Mouse (Mus musculus) macrophage (primary cell): ENCODE data around the gene Adamts14. TPM values are rescaled to one million over a fixed set of nuclear protein-coding genes. Genes with fewer than 3 reads are reported as not detected.

Source experiments
- H3K27ac ChIP-seq: fragments of 350-480 bp; formaldehyde crosslinking; 2 replicates; pipeline ENCODE4 v1.9.0; 2021
- H3K36me3 ChIP-seq: fragments of 350-480 bp; formaldehyde crosslinking; 2 replicates; pipeline ENCODE4 v1.9.0; 2021; ENCODE audit errors: inconsistent target
- H3K4me3 ChIP-seq: fragments of 350-480 bp; formaldehyde crosslinking; 2 replicates; pipeline ENCODE4 v1.9.0; 2021; ENCODE audit errors: inconsistent target
- H3K79me2 ChIP-seq: fragments of 350-480 bp; formaldehyde crosslinking; 2 replicates; pipeline ENCODE4 v1.9.0; 2021; ENCODE audit errors: inconsistent target
- WGBS: methylation state at CpG from one replicate; pipeline ENCODE4 v1.1.7; 2026; ENCODE audit warnings: inconsistent platforms; ENCODE audit not compliant: missing documents; 5-methylcytosine and 5-hydroxymethylcytosine counted together
- polyA plus RNA-seq: library from polyadenylated mRNA; stranded (reverse); fragments of 250-400 nt; gene quantifications from 3 replicates; pipeline ENCODE4 v1.2.4, GENCODE M21; 2018; ENCODE audit warnings: inconsistent platforms

Gene Adamts14
- polyA plus RNA-seq, 1 experiment from 2014 or later: 0.06 TPM

- Histone ChIP-seq H3K27ac (no peak overlapping the region), H3K4me3 (no peak overlapping the region), H3K79me2 (no peaks in the 10 kb centered on the region), H3K36me3 (no peaks in the 10 kb centered on the region)
- 53% methylated on average over 2 of the region's 2 CpGs for WGBS
Observed at GRCm38 (mm10) chr10:61290016-61290415, 16.8 kb upstream of the Adamts14 start.

DNA sequence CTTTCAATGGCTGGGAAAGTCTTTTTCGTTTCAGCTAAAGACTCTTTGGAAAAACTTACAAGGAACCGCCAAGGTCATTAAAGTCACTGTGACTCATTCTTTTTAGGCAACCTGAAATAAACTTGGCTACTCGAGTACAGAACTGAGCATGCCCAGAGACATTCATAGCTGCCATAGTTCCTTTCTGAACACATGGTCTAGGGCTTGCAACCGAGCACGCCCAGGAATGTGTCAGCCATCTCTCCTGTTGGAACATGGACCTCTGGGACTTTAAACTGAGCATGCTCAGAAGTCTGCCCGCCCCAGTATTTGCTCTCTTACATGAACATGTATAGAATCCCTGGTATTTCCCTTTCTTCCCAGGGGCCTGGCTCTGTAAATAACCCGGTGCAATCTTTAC, 13.0 kb upstream of the Adamts14 start:
- no peaks in the 10 kb centered on the region for H3K36me3 ChIP-seq
- no peak overlapping the region for H3K4me3 ChIP-seq
- WGBS: 86% methylated on average over 7 of the region's 7 CpGs
- H3K27ac ChIP-seq: no peak overlapping the region
- no peaks in the 10 kb centered on the region for H3K79me2 ChIP-seq

DNA sequence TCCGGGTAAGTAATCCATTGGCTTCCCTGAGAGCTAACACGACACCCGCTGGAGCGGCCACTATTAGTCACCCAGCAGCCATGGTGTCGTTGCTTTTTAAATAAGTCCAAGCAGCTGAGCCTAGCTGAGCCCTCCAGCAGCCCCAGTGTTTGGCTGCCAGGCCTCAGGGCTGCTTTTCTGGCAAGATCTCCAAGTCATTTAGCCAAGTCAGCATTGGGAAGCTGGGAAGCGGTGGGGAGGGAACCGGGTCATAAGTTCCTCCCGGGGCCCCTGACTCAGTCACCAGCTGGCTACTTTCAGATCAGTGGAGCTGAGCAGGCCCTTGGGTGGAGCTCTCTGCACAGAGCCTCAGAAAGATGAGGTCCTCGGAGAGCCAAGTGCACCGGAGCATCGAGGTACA, 12.0 kb upstream of the Adamts14 start:
- no peaks in the 10 kb centered on the region for H3K79me2 ChIP-seq
- no peak overlapping the region for H3K27ac ChIP-seq
- H3K4me3 ChIP-seq: no peak overlapping the region
- WGBS: 84% methylated on average over 11 of the region's 11 CpGs
- H3K36me3 ChIP-seq: no peaks in the 10 kb centered on the region

DNA sequence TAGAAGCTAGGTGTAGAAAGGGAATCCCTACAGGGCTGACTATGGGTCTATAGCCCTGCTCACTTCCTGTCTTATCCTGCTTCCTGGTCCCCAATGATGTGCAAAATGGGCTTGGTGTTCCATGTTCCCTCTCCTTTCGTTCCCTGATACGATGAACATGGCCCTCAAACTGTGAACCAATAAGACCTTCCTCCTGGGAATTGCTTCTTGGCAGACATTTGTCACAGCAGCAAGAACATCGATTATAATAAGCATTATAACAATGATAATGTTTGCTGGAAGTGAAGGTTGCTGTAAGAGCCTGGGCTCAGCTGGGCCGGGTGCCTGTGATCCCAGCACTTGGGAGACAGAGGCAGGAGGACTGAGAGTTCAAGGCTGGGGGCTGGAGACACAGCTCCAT, 11.1 kb upstream of the Adamts14 start:
- WGBS: 97% methylated on average over 4 of the region's 4 CpGs
- Histone ChIP-seq H3K79me2 (no peaks in the 10 kb centered on the region), H3K36me3 (no peaks in the 10 kb centered on the region), H3K27ac (no peak overlapping the region), H3K4me3 (no peak overlapping the region)

DNA sequence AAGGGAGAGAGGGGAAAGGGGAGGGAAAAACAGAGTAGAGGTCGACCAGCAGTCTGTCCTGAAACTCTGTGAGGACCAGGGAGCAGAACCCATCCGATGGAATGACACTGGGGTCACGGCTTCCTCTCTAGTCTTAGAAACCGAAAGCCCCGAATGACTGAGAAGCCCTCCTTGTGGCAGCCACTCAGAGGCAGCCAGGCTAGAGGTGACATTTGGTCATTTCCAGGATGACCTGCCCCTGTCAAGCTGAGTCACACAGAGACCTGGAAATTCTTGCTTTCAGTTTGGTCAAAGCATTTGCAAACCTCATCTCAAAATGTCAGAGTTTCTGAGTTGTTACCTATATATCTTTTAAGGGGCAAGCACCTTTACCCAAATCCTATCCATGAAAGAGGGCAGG, 7.9 kb upstream of the Adamts14 start:
- Histone ChIP-seq H3K27ac (no peak overlapping the region), H3K36me3 (no peaks in the 10 kb centered on the region), H3K4me3 (no peak overlapping the region), H3K79me2 (no peaks in the 10 kb centered on the region)
- WGBS: 82% methylated on average over 5 of the region's 5 CpGs

DNA sequence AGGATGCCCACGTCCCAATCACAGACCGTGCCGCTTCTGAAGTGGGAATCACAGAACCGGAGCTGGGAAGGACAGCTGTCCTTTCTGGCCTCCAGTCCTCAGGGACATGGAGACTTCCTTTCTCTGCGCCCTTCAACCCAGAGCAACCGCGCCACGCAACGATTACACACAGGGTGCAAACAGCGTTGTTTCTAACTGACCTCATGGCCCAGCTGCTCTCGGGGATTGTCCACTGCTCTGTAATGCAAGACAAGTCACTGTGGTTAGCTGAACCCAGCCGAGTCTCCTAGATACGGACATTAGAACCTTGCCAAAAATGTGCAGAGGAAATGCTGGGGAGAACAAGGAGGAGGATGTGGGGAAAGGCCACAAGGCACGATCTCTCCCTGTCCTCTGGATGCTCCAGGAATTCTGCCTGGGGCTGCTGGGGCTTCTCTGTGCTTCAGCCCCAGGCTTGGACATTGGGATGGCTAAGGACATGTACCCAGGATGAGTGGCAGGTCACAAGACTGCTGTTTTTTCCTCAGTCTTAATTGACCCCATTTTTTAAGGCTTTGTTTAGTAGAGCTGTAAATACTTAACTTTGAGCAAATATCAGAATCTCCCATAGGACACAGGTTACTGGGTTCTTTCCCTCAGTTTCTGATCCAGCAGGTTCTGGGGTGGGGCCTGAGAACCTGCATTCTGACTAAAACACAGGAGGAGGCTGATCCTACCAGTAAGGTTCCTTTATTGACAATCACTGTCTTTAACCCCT, 4.9 kb upstream of the Adamts14 start:
- H3K36me3 ChIP-seq: no peaks in the 10 kb centered on the region
- no peak overlapping the region for H3K27ac ChIP-seq
- H3K4me3 ChIP-seq: no peak overlapping the region
- WGBS: 28% methylated on average over 14 of the region's 14 CpGs
- H3K79me2 ChIP-seq: no peaks in the 10 kb centered on the region

DNA sequence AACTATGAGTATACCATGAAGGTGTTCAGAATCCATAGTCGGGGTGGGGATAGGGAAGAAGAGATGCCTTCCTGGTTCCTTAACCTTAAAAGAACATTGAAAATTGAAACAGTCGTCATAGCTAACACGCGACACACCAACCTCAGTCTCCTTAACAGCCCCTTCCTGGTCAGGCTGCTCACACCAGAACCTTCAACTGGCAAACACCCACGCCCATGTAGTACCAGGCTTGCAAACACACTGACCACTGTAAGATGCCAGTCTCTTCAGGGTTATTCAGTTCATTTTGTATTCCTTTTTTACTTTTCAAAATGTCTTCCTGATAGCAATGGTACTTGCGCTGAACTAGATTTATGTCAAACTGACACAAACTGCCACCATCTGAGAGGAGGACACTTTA, 3.8 kb upstream of the Adamts14 start:
- Histone ChIP-seq H3K27ac (no peak overlapping the region), H3K79me2 (no peaks in the 10 kb centered on the region), H3K4me3 (no peak overlapping the region), H3K36me3 (no peaks in the 10 kb centered on the region)
- 81% methylated on average over 6 of the region's 6 CpGs for WGBS

GRCm38 (mm10) chr10:61275669-61276110, 2.5 kb upstream of the Adamts14 start:
- WGBS: 11% methylated on average over 4 of the region's 5 CpGs
- Histone ChIP-seq H3K79me2 (no peaks in the 10 kb centered on the region), H3K27ac (no peak overlapping the region), H3K4me3 (no peak overlapping the region), H3K36me3 (no peaks in the 10 kb centered on the region)

- H3K4me3 ChIP-seq: no peak overlapping the region
- H3K79me2 ChIP-seq: no peaks in the 10 kb centered on the region
- H3K36me3 ChIP-seq: no peaks in the 10 kb centered on the region
- H3K27ac ChIP-seq: no peak overlapping the region
- WGBS: 67% methylated on average over 1 of the region's 2 CpGs
Observed at GRCm38 (mm10) chr10:61274532-61274931, 1.3 kb upstream of the Adamts14 start.

- no peak overlapping the region for H3K27ac ChIP-seq
- H3K79me2 ChIP-seq: no peaks in the 10 kb centered on the region
- 69% methylated on average over 7 of the region's 7 CpGs for WGBS
- H3K36me3 ChIP-seq: no peaks in the 10 kb centered on the region
- no peak overlapping the region for H3K4me3 ChIP-seq
Observed at GRCm38 (mm10) chr10:61273844-61274215, 592 bp upstream of the Adamts14 start.

GRCm38 (mm10) chr10:61272631-61273030, 607 bp downstream of the Adamts14 start:
- WGBS: 87% methylated on average over 5 of the region's 5 CpGs
- Histone ChIP-seq H3K27ac (no peak overlapping the region), H3K36me3 (no peaks in the 10 kb centered on the region), H3K79me2 (no peaks in the 10 kb centered on the region), H3K4me3 (no peak overlapping the region)

DNA sequence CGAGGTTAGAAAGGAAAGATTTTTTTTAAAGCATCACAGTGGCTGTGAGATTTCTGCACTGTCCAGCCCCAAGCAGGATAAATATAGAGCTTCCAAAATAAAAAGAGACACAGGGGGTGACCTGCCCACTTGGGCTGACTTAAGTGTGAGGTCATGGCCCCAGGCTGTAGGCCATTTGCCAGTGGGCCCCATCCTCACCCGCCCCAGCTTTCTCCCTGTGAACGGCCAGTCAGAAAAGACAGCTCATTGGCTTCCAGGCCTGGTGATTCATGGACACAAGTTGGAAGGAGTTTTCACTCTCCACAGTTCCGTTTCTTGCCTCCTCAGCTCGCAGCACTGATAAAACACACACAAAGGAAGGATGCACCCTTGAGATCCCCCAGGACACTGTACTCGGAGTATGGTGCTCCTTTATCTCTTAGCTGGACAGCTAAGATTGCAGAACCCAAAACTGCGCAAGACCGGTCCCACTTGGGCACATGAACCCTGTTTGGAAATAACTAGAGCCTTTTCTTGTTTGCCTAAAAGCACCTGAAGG, 1.1 kb downstream of the Adamts14 start:
- H3K36me3 ChIP-seq: no peaks in the 10 kb centered on the region
- H3K4me3 ChIP-seq: no peak overlapping the region
- no peaks in the 10 kb centered on the region for H3K79me2 ChIP-seq
- no peak overlapping the region for H3K27ac ChIP-seq
- 85% methylated on average over 8 of the region's 8 CpGs for WGBS

DNA sequence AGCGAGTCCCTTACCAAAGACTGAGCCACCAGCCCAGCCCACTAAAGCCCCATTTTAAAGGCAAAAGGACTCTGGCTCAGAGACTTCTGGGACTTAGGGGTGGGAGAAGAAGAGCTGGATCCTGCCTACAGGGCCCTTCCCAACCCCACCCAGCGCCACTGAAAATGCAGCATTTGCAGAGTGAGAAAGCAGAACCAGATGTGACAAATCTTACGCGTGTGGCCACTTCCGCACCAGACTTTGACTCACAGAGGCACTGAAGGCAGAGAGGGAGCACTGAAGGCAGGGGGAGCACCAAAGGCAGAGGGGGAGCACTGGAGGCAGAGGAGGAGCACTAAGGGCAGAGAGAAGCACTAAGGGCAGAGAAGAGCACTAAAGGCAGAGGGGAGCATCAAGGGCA, 5.9 kb downstream of the Adamts14 start:
- no peaks in the 10 kb centered on the region for H3K36me3 ChIP-seq
- H3K79me2 ChIP-seq: no peaks in the 10 kb centered on the region
- H3K4me3 ChIP-seq: no peak overlapping the region
- H3K27ac ChIP-seq: no peak overlapping the region
- WGBS: 36% methylated on average over 5 of the region's 5 CpGs

DNA sequence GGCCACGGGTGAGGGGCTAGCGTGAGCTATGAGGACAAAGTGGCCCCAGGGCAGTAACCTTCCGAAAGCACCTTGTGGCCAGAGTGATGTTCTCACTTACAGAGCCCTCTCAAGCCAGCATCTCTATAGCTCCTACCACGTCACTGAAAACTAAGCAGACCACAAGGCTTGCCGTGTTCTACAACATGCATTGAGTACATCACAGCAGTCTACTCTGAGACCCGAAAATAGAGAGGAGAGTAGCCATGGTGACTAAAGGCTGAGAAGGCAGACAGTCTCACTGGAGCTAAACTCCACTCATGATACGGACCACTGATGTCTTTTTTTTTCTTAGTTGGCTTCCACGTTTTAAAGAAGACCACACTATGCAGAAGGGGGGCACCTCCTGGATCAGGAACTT, 9.6 kb downstream of the Adamts14 start:
- no peaks in the 10 kb centered on the region for H3K79me2 ChIP-seq
- H3K4me3 ChIP-seq: no peak overlapping the region
- WGBS: 87% methylated on average over 8 of the region's 8 CpGs
- no peak overlapping the region for H3K27ac ChIP-seq
- H3K36me3 ChIP-seq: no peaks in the 10 kb centered on the region

DNA sequence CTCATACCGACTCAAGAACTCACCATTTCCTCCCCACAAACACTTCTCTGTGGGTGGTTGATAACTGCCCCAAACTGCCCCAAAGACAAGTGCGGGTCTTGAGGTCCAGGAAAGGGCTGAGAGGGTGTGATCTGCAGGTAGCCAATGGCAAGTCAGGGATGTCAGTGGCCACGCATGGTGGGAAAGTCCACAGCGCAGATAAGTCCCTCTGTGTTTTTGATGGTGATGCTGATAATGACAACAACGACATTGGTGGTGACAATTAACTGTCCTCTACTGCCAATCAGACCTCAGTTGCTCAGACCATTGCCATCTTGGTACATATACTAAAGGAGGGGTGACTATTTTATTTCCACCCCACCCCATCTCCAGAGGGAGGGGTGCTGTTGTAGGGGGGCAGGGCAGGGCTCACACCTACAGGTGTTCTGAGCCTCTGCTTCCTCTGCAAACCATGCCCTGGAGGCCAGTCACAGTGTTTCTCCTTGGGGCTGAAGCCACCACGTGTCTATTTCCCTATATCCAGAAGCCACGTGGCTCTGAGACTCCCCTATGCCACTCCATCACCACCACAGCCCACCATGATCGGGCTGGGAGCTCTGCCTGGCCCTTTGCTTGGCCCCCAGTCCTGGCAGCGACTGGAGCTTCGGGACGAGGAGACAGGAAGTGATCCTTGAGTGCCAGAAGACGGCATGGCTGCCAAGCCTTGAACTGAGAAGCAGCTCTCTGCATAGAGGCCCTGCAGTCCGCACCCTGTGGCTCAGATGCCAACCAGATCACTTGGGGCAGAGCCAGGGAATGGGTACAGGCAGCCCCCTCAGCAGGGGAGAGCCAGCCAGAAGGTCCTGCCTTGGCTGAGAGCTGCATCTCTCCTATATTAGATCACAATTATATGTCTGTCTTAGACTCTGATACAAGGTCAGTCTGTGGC, 11.7 kb downstream of the Adamts14 start:
- H3K79me2 ChIP-seq: no peaks in the 10 kb centered on the region
- 49% methylated on average over 13 of the region's 13 CpGs for WGBS

More for the DNA sequence above, 11.7 kb downstream of the Adamts14 start:
- no peak overlapping the region for H3K27ac ChIP-seq
- H3K36me3 ChIP-seq: no peaks in the 10 kb centered on the region
- H3K4me3 ChIP-seq: no peak overlapping the region
